Mouse (Mus musculus): ENCODE data around the gene Olfr473. TPM values are rescaled to one million over a fixed set of nuclear protein-coding genes. Genes with fewer than 3 reads are reported as not detected.
"Not testable (repeated sequence)": the region's sequence is repeated elsewhere in the genome, so short reads cannot be mapped to it uniquely, and the experiment has no call there.

The Olfr473 gene
- not detected in 2 replicates for total RNA-seq (2012; rRNA removed)

DNA sequence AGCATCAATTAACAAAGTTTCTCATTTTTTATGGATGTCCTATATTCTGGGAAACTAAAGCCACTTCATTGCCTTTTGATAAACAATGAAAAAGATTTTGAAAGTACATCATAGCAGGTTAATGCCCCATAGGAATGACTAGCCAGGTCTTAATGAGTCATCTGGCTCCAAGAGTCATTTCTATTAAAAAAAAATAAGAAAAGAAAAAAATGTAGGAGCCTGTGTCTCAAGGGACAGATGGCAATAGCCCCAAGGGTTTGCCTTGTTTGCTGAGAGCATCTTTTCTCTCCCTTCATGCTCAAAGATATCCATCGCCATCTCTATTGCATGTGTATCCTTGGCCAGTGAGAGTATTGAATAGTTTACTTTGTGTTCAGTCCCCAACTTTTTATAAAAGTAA, at the start of gene Olfr473:
TSS of gene Olfr473 (plus strand) at position 301 of the 400 bp plus-strand sequence.
- no peak for DNase-seq (ENCODE audit: low read depth, low spot score)
- H3K9ac ChIP-seq (ENCODE audit: insufficient read depth, low read depth, low read length, poor library complexity, severe bottlenecking) = no peak within 1 kb of the TSS
- H3K36me3 ChIP-seq (ENCODE audit: control insufficient read depth, insufficient read depth, low read length, poor library complexity, severe bottlenecking) = no peaks in the 10 kb centered on the region
- no peak within 1 kb of the TSS for H3K4me3 ChIP-seq (ENCODE audit: insufficient read depth in 1 of 2, low read depth in 1 of 2, low read length in 2 of 2, poor library complexity in 1 of 2, severe bottlenecking in 1 of 2)
- H3K9me3 ChIP-seq (ENCODE audit: control insufficient read depth, insufficient read depth, low read depth, low read length) = no peaks in the 10 kb centered on the region
- TF ChIP-seq ZC3H11A (IDR thresholded peaks at IDR 0.05; ENCODE audit: borderline replicate concordance, low read depth, low read length) (no peak), ZNF384 (IDR thresholded peaks at IDR 0.05; ENCODE audit: low read depth, low read length) (no peak), MAFK (IDR thresholded peaks at IDR 0.05; ENCODE audit: insufficient read depth, low read depth, low read length) (no peak), CHD2 (IDR thresholded peaks at IDR 0.05; ENCODE audit: low read depth, low read length) (no peak), HCFC1 (IDR thresholded peaks at IDR 0.05; ENCODE audit: borderline replicate concordance, insufficient read depth, low read length) (no peak)
- in situ Hi-C loops (cut with MboI; ENCODE audit: low sequenced_read_pairs in 2 of 2, unreplicated experiment in 2 of 2) = no loop called here
- no peak within 1 kb of the TSS for H3K27ac ChIP-seq (ENCODE audit: insufficient read depth, low read depth, low read length, poor library complexity, severe bottlenecking)
- no peaks in the 10 kb centered on the region for H3K4me1 ChIP-seq (ENCODE audit: control insufficient read depth in 2 of 2, insufficient read depth in 2 of 2, low read length in 2 of 2, poor library complexity in 1 of 2)

DNA sequence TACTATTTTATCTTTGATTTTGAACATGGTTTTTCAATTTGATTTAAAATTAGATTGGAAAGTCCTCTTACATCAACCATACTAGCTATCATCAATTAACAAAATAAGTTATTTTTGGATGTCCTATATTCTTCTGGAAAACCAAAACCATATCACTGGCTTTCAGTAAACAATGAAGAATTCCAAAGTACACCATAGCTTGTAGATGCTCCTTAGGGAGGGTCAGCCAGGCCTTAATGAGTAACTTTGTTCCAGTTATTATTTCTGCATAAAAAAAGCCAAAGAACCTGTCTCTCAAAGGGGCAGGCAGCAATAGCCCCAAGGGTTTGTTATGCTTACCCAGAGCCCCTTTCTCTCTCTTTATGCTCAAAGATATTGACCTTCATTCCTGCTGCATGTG, 32.6 kb upstream of the Olfr473 start, which contains the start of gene Olfr472:
TSS of gene Olfr472 (plus strand) at position 301 of the 400 bp plus-strand sequence.
- no peaks in the 10 kb centered on the region for H3K36me3 ChIP-seq (ENCODE audit: control insufficient read depth, insufficient read depth, low read length, poor library complexity, severe bottlenecking)
- no peaks in the 10 kb centered on the region for H3K9me3 ChIP-seq (ENCODE audit: control insufficient read depth, insufficient read depth, low read depth, low read length)
- H3K27ac ChIP-seq (ENCODE audit: insufficient read depth, low read depth, low read length, poor library complexity, severe bottlenecking) = no peak within 1 kb of the TSS
- no peak within 1 kb of the TSS for H3K4me3 ChIP-seq (ENCODE audit: insufficient read depth in 1 of 2, low read depth in 1 of 2, low read length in 2 of 2, poor library complexity in 1 of 2, severe bottlenecking in 1 of 2)
- DNase-seq (ENCODE audit: low read depth, low spot score) = no peak
- no peak within 1 kb of the TSS for H3K9ac ChIP-seq (ENCODE audit: insufficient read depth, low read depth, low read length, poor library complexity, severe bottlenecking)
- TF ChIP-seq ZNF384 (IDR thresholded peaks at IDR 0.05; ENCODE audit: low read depth, low read length) = no peak
- TF ChIP-seq CHD2 (IDR thresholded peaks at IDR 0.05; ENCODE audit: low read depth, low read length) = no peak
- no peak for TF ChIP-seq MAFK (IDR thresholded peaks at IDR 0.05; ENCODE audit: insufficient read depth, low read depth, low read length)
- no peak for TF ChIP-seq HCFC1 (IDR thresholded peaks at IDR 0.05; ENCODE audit: borderline replicate concordance, insufficient read depth, low read length)
- no peak for TF ChIP-seq ZC3H11A (IDR thresholded peaks at IDR 0.05; ENCODE audit: borderline replicate concordance, low read depth, low read length)
- H3K4me1 ChIP-seq (ENCODE audit: control insufficient read depth in 2 of 2, insufficient read depth in 2 of 2, low read length in 2 of 2, poor library complexity in 1 of 2) = no peaks in the 10 kb centered on the region
- in situ Hi-C loops (cut with MboI; ENCODE audit: low sequenced_read_pairs in 2 of 2, unreplicated experiment in 2 of 2) = no loop called here

DNA sequence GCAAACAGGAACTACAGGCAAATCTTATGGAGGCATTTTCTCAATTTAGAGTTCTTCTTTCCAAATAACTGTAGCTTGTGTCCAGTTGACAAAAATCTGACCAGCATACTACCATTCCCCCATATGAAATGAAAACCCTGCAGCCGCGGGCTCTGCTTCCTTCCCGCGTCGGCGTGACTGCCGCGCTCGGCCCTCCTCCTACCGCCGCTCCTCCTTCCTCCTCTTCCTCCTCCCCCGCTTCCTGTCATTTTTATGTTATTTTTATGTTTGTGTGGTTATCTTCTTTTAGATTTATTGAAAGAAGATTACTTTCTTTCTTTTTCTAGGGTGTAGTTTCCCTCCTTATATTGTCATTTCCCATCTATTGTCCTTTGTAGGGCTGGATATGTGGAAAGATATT, 22.3 kb downstream of the Olfr473 start:
- H3K9me3 ChIP-seq (ENCODE audit: control insufficient read depth, insufficient read depth, low read depth, low read length); H3K4me1 ChIP-seq (ENCODE audit: control insufficient read depth in 2 of 2, insufficient read depth in 2 of 2, low read length in 2 of 2, poor library complexity in 1 of 2); DNase-seq (ENCODE audit: low read depth, low spot score); H3K36me3 ChIP-seq (ENCODE audit: control insufficient read depth, insufficient read depth, low read length, poor library complexity, severe bottlenecking); H3K9ac ChIP-seq (ENCODE audit: insufficient read depth, low read depth, low read length, poor library complexity, severe bottlenecking); in situ Hi-C loops (cut with MboI; ENCODE audit: low sequenced_read_pairs in 2 of 2, unreplicated experiment in 2 of 2); H3K4me3 ChIP-seq (ENCODE audit: insufficient read depth in 1 of 2, low read depth in 1 of 2, low read length in 2 of 2, poor library complexity in 1 of 2, severe bottlenecking in 1 of 2); H3K27ac ChIP-seq (ENCODE audit: insufficient read depth, low read depth, low read length, poor library complexity, severe bottlenecking): not testable (repeated sequence)

DNA sequence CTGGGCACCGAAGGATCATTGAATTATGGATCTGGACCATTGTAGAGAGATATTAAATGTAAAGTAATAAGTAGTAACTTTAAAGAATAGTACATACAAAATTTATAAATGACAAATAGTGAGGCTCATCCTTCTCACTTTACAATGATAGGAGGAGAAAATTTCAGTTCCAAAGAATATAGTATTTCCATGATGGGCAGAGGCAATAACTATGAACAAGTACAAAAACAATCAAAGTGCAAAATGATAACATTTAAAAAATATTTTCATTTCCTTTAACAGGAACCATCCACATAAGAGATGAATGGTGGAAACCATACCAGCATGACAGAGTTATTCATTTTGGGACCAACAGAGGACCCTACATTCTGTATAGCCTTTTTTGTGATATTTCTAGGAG, 24.1 kb downstream of the Olfr473 start, which contains the start of gene Olfr474:
TSS of gene Olfr474 (plus strand) at position 301 of the 400 bp plus-strand sequence.
- in situ Hi-C loops (cut with MboI; ENCODE audit: low sequenced_read_pairs in 2 of 2, unreplicated experiment in 2 of 2) = no loop called here

DNA sequence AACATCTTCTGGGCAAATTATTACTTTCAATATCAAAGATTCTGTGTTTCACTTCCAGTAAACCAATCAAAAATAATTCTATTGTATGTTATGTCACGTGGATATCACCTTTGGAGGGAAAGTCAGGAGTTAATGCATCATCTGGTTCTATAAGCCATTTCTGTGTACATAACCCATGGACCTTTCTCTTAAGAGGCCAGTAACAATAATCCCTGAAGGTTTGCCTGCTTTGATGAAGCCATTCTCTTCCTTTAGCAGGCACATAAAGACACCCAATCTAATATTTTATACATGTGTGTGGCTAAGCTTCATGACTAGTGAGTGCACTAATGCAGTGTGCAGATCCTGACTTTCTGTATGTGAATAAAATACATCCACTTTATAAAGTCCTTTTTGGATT, 34.3 kb downstream of the Olfr473 start, which contains the start of gene Olfr476:
TSS of gene Olfr476 (plus strand) at position 301 of the 400 bp plus-strand sequence.
- in situ Hi-C loops (cut with MboI; ENCODE audit: low sequenced_read_pairs in 2 of 2, unreplicated experiment in 2 of 2) = no loop called here
- DNase-seq (ENCODE audit: low read depth, low spot score) = no peak
- H3K9me3 ChIP-seq (ENCODE audit: control insufficient read depth, insufficient read depth, low read depth, low read length) = no peaks in the 10 kb centered on the region
- H3K27ac ChIP-seq (ENCODE audit: insufficient read depth, low read depth, low read length, poor library complexity, severe bottlenecking) = no peak within 1 kb of the TSS
- no peak for TF ChIP-seq MAFK (IDR thresholded peaks at IDR 0.05; ENCODE audit: insufficient read depth, low read depth, low read length)
- TF ChIP-seq ZNF384 (IDR thresholded peaks at IDR 0.05; ENCODE audit: low read depth, low read length) = no peak
- TF ChIP-seq CHD2 (IDR thresholded peaks at IDR 0.05; ENCODE audit: low read depth, low read length) = no peak
- no peak for TF ChIP-seq HCFC1 (IDR thresholded peaks at IDR 0.05; ENCODE audit: borderline replicate concordance, insufficient read depth, low read length)
- no peak for TF ChIP-seq ZC3H11A (IDR thresholded peaks at IDR 0.05; ENCODE audit: borderline replicate concordance, low read depth, low read length)
- no peaks in the 10 kb centered on the region for H3K36me3 ChIP-seq (ENCODE audit: control insufficient read depth, insufficient read depth, low read length, poor library complexity, severe bottlenecking)
- no peaks in the 10 kb centered on the region for H3K4me1 ChIP-seq (ENCODE audit: control insufficient read depth in 2 of 2, insufficient read depth in 2 of 2, low read length in 2 of 2, poor library complexity in 1 of 2)
- no peak within 1 kb of the TSS for H3K9ac ChIP-seq (ENCODE audit: insufficient read depth, low read depth, low read length, poor library complexity, severe bottlenecking)
- no peak within 1 kb of the TSS for H3K4me3 ChIP-seq (ENCODE audit: insufficient read depth in 1 of 2, low read depth in 1 of 2, low read length in 2 of 2, poor library complexity in 1 of 2, severe bottlenecking in 1 of 2)

More for the DNA sequence above, 24.1 kb downstream of the Olfr473 start, which contains the start of gene Olfr474:
- H3K9ac ChIP-seq (ENCODE audit: insufficient read depth, low read depth, low read length, poor library complexity, severe bottlenecking) = no peak within 1 kb of the TSS
- H3K9me3 ChIP-seq (ENCODE audit: control insufficient read depth, insufficient read depth, low read depth, low read length) = no peaks in the 10 kb centered on the region; the same call in 1 of the 2 replicates
- no peak for TF ChIP-seq HCFC1 (IDR thresholded peaks at IDR 0.05; ENCODE audit: borderline replicate concordance, insufficient read depth, low read length)
- no peak for TF ChIP-seq MAFK (IDR thresholded peaks at IDR 0.05; ENCODE audit: insufficient read depth, low read depth, low read length)
- TF ChIP-seq ZC3H11A (IDR thresholded peaks at IDR 0.05; ENCODE audit: borderline replicate concordance, low read depth, low read length) = no peak
- TF ChIP-seq ZNF384 (IDR thresholded peaks at IDR 0.05; ENCODE audit: low read depth, low read length) = no peak
- TF ChIP-seq CHD2 (IDR thresholded peaks at IDR 0.05; ENCODE audit: low read depth, low read length) = no peak
- DNase-seq (ENCODE audit: low read depth, low spot score) = no peak
- no peak within 1 kb of the TSS for H3K27ac ChIP-seq (ENCODE audit: insufficient read depth, low read depth, low read length, poor library complexity, severe bottlenecking)
- no peak within 1 kb of the TSS for H3K4me3 ChIP-seq (ENCODE audit: insufficient read depth in 1 of 2, low read depth in 1 of 2, low read length in 2 of 2, poor library complexity in 1 of 2, severe bottlenecking in 1 of 2)
- no peaks in the 10 kb centered on the region for H3K36me3 ChIP-seq (ENCODE audit: control insufficient read depth, insufficient read depth, low read length, poor library complexity, severe bottlenecking)
- H3K4me1 ChIP-seq (ENCODE audit: control insufficient read depth in 2 of 2, insufficient read depth in 2 of 2, low read length in 2 of 2, poor library complexity in 1 of 2) = no peaks in the 10 kb centered on the region

Other genes starting within 250 kb of the Olfr473 start
- gene Cyb5r2, start 172.4 kb upstream of the Olfr473 start, total RNA-seq (2012; rRNA removed) = 0.62 and 0.85 TPM in 2 replicates
- gene Ovch2, start 129.2 kb upstream of the Olfr473 start, total RNA-seq (2012; rRNA removed) = not detected in 2 replicates
- gene Olfr467, start 118.2 kb upstream of the Olfr473 start, total RNA-seq (2012; rRNA removed) = not detected in 2 replicates
- gene Olfr469, start 104.9 kb upstream of the Olfr473 start, total RNA-seq (2012; rRNA removed) = not detected in 2 replicates
- gene Olfr470, start 83.0 kb upstream of the Olfr473 start, total RNA-seq (2012; rRNA removed) = not detected in 2 replicates
- gene Olfr472, start 32.5 kb upstream of the Olfr473 start, total RNA-seq (2012; rRNA removed) = not detected in 2 replicates
- gene Olfr474, start 24.2 kb downstream of the Olfr473 start, total RNA-seq (2012; rRNA removed) = not detected in 2 replicates
- gene Olfr476, start 34.4 kb downstream of the Olfr473 start, total RNA-seq (2012; rRNA removed) = not detected in 2 replicates
- not detected in 2 replicates for gene Olfr477, start 56.2 kb downstream of the Olfr473 start, total RNA-seq (2012; rRNA removed)
- not detected in 2 replicates for gene Olfr478, start 103.5 kb downstream of the Olfr473 start, total RNA-seq (2012; rRNA removed)
- not detected in 2 replicates for gene Olfr479, start 120.2 kb downstream of the Olfr473 start, total RNA-seq (2012; rRNA removed)
- not detected in 2 replicates for gene Olfr480, start 136.9 kb downstream of the Olfr473 start, total RNA-seq (2012; rRNA removed)
- gene Olfr481, start 149.4 kb downstream of the Olfr473 start, total RNA-seq (2012; rRNA removed) = not detected in 2 replicates
- not detected in 2 replicates for gene Olfr482, start 167.1 kb downstream of the Olfr473 start, total RNA-seq (2012; rRNA removed)
- not detected in 2 replicates for gene Olfr483, start 170.4 kb downstream of the Olfr473 start, total RNA-seq (2012; rRNA removed)
- not detected in 2 replicates for gene Olfr484, start 197.0 kb downstream of the Olfr473 start, total RNA-seq (2012; rRNA removed)
- gene Olfr485, start 229.4 kb downstream of the Olfr473 start, total RNA-seq (2012; rRNA removed) = not detected in 2 replicates
- not detected in 2 replicates for gene Olfr486, start 242.3 kb downstream of the Olfr473 start, total RNA-seq (2012; rRNA removed)